Mouse (Mus musculus) MEL (cell line): ENCODE data around the gene Tanc1.

Experiments
- BHLHE40 ChIP-seq: IDR thresholded peaks from 2 replicates; pipeline ENCODE4 v1.6.1; 2012; ENCODE audit warnings: low read depth, mild to moderate bottlenecking, inconsistent platforms, low read length, improper control_type of control experiment, borderline replicate concordance
- CHD1 ChIP-seq: IDR thresholded peaks from 2 replicates; pipeline ENCODE4 v1.6.1; 2012; ENCODE audit warnings: low read depth, mild to moderate bottlenecking, inconsistent platforms, low read length, improper control_type of control experiment
- CTCF ChIP-seq, 3 experiments: IDR thresholded peaks in 2 of 3; conservative IDR thresholded peaks in 1 of 3; 2 replicates each; pipeline ENCODE4 v1.5.1; 2011 to 2012; ENCODE audit warnings: low read length in 3 of 3, low read depth in 2 of 3, mild to moderate bottlenecking in 2 of 3, improper control_type of control experiment in 1 of 3, inconsistent platforms in 1 of 3, mixed read lengths in 1 of 3, moderate library complexity in 1 of 3; ENCODE audit not compliant: control insufficient read depth in 1 of 3, insufficient read depth in 1 of 3, poor library complexity in 1 of 3, severe bottlenecking in 1 of 3
- ELF1 ChIP-seq: IDR thresholded peaks from 2 replicates; pipeline ENCODE4 v1.6.1; 2014; ENCODE audit warnings: low read depth, mild to moderate bottlenecking, inconsistent platforms, low read length, improper control_type of control experiment, moderate library complexity
- ETS1 ChIP-seq: IDR thresholded peaks from 2 replicates; pipeline ENCODE4 v1.6.1; 2012; ENCODE audit warnings: low read depth, mild to moderate bottlenecking, inconsistent platforms, low read length, improper control_type of control experiment, moderate library complexity
- GATA1 ChIP-seq: IDR thresholded peaks from 2 replicates; pipeline ENCODE4 v1.6.1; 2011; ENCODE audit warnings: low read depth, low read length, improper control_type of control experiment
- HCFC1 ChIP-seq: IDR thresholded peaks from 2 replicates; pipeline ENCODE4 v1.6.1; 2012; ENCODE audit warnings: low read depth, mild to moderate bottlenecking, inconsistent platforms, low read length, improper control_type of control experiment, moderate library complexity
- KAT2A ChIP-seq: conservative IDR thresholded peaks from 2 replicates; pipeline ENCODE4 v1.6.1; 2012; ENCODE audit warnings: low read depth, low read length, improper control_type of control experiment, inconsistent platforms
- MAFK ChIP-seq: IDR thresholded peaks from 2 replicates; pipeline ENCODE4 v1.6.1; 2011; ENCODE audit warnings: low read depth, mild to moderate bottlenecking, low read length, improper control_type of control experiment, borderline replicate concordance
- RAD21 ChIP-seq: IDR thresholded peaks from 2 replicates; pipeline ENCODE4 v1.6.1; 2011; ENCODE audit warnings: mild to moderate bottlenecking, low read depth, low read length, improper control_type of control experiment
- SMC3 ChIP-seq: IDR thresholded peaks from 2 replicates; pipeline ENCODE4 v1.6.1; 2011; ENCODE audit warnings: low read depth, low read length, improper control_type of control experiment
- TAL1 ChIP-seq: IDR thresholded peaks from 2 replicates; pipeline ENCODE4 v1.6.1; 2012; ENCODE audit warnings: mild to moderate bottlenecking, inconsistent platforms, low read length, moderate library complexity, mixed read lengths
- TBP ChIP-seq: IDR thresholded peaks from 2 replicates; pipeline ENCODE4 v1.8.0; 2011; ENCODE audit warnings: low read depth, low read length, improper control_type of control experiment
- ZMIZ1 ChIP-seq: IDR thresholded peaks from 2 replicates; pipeline ENCODE4 v1.6.1; 2012; ENCODE audit warnings: low read depth, mild to moderate bottlenecking, inconsistent platforms, low read length, improper control_type of control experiment, moderate library complexity

- TF ChIP-seq MAFK (no peak), CTCF (IDR thresholded peaks at IDR 0.05 in 2 of 3, conservative IDR thresholded peaks at IDR 0.05 in 1 of 3; ENCODE audit: control insufficient read depth in 1 of 3, insufficient read depth in 1 of 3, low read depth in 2 of 3, low read length in 3 of 3, poor library complexity in 1 of 3, severe bottlenecking in 1 of 3) (no peak), TAL1 (no peak), ELF1 (no peak), ZMIZ1 (no peak), CHD1 (no peak), GATA1 (no peak), TBP (no peak), RAD21 (no peak), ETS1 (no peak), HCFC1 (no peak), KAT2A (no peak), SMC3 (no peak), BHLHE40 (no peak)
Observed at GRCm38 (mm10) chr2:59783832-59784627, 172.2 kb downstream of the Tanc1 start.
